Mouse (Mus musculus) CD4-positive, CD25-positive, alpha-beta regulatory T cell, adult 4 months (primary cell): Measurements from ENCODE around the gene Tmem50b. TPM values are rescaled to one million over a fixed set of nuclear protein-coding genes. Genes with fewer than 3 reads are reported as not detected.
"Not testable (repeated sequence)": the region's sequence is repeated elsewhere in the genome, so short reads cannot be mapped to it uniquely, and the experiment has no call there.

Source experiments
- ATAC-seq: one replicate; pipeline ENCODE4 v1.8.0; 2017
- polyA plus RNA-seq, 2 experiments: library from polyadenylated mRNA; unstranded; fragments of 100-300 nt; shearing (Covaris generic); gene quantifications; one replicate each; pipeline ENCODE4 v1.2.1; 2017

The Tmem50b gene
- polyA plus RNA-seq, 2 experiments from 2014 or later = 27.7 to 38.4 TPM

DNA sequence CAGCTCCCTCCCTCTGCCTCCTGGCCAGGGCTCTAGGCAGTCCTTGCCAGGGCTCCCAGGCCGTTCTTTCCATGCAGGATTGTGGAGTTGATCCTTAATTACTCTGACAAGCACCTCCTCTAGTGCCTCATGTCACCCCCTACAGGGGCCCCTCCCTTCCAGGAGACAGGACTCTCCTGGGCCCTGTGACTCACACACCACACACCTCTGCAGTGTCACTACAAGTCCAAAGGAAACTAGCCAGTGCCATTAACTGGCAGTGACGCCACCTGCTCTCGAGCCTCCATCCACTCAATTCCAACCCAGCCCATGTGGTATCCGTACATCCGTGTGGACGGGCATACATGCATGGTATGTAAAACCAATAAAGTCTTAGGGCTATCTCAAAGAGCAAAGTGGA is 62.7 kb downstream of the Tmem50b start:
- ATAC-seq = no peak

DNA sequence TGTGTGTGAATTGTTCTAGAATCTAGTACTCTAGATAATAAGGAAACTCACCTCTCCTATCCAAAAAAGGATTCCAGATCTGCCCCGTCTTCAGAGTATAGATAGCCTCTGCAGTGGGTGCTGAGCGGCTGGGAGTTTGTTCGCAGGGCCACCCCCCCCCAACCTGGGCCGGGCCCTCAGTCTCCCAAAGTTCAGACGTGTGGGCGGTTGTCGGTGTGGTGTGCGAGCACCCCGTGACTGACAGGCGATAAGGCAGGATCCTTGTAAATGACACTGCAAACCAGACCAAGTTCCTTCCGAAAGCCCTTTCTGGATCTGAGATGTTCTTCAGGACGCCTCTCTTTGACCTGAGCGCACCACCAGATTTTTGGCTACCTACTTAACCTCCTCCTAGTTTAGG is 63.1 kb downstream of the Tmem50b start:
- peak; percentile 10 for ATAC-seq

DNA sequence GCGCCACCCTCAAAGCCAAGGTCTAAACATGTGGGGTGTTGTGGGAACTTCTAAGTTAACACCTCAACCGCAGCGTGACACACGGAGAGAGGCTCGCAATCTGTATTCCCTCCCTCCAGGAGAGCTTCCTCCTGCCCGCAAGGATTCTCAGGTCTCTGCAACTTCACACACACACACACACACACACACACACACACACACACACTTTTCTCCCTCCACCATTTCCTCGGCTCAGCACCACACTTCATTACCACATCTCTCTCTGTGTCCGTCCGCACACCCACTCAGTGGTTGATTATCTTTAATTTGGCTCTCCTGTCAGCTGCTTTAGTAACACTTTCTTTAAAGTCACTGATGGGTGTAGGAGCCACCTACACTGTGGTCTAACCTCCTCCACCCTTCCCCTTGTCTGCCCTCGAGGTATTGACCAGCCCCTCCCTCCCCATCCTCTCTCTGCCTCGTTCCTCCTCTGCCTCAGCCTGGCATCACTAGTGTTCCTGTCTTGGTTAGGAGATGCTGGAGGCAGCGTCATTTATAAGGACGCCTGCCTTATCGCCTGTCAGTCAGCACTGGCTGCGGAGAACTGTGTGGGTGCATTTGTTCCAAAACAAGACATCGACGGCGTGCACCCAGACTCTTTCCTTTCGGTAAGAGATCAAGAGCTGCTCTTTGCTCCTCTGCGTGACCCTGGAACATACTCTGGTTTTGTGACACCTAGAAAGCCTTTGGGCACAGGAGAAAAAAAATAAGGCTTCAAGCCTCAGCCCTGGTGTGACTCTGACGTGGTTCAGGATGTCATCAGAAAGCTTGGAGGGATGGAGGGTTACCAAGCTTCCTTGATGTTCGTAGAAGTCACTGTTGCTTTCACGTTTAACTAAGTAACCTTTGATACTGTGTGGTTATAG is 64.3 kb downstream of the Tmem50b start:
- ATAC-seq = peak; percentile 80

DNA sequence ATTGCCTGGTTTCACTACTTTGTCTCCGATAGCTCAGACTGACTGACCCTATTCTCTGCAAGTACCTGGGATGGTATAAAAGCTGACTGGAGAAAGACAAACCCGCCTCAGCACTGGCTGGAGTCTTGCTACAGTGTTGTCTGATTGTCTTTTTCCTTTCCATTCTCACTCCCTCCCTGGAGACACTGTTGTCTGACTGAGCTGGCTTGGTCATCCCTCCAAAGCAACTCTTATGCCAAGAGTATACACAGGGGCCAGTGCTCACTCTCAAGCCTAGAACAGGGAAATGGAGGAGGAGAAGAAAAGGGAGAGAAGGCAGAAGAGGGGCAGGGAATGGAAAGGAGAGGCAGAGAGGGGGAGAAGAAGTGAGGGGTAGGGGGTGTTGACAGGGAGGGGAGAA is 65.2 kb downstream of the Tmem50b start:
- no peak for ATAC-seq

DNA sequence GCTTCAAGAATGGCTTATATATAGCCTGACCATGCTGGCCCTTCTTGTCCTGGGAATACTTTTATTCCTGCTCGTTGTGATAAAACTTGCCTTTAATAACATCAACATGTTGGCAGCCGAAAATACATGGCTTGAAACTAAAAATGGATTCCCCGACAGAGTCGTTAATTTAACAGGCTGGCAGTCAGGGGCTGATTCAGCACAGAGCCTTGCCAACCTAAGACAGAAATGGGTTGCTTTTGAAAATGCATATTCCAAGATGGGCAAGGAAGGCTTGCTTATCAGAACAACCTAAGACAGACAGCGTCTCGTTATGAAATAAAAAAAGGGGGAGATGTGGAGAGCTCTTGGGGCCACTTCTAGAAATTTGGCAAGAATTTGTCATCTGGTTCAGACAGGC is 65.7 kb downstream of the Tmem50b start:
- no peak for ATAC-seq

DNA sequence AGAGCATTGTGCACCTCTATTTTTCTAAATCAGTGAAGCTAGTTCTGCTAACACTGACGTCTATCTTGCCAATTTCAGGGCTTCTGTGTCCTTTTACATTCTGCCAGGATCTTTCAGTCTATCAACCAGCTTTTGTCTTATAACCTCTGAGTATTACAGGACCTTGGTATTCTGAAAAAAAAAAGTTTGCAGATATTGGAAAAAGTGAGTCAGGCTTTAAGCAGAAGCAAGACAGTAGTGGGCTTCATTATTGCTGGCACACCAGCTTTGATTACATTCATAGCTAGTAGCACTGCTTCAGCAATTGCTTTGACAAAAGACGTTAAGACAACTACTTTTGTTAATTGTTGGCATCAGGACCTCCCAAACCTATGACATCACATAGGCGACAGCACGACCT is 66.8 kb downstream of the Tmem50b start:
- not testable (repeated sequence) for ATAC-seq

DNA sequence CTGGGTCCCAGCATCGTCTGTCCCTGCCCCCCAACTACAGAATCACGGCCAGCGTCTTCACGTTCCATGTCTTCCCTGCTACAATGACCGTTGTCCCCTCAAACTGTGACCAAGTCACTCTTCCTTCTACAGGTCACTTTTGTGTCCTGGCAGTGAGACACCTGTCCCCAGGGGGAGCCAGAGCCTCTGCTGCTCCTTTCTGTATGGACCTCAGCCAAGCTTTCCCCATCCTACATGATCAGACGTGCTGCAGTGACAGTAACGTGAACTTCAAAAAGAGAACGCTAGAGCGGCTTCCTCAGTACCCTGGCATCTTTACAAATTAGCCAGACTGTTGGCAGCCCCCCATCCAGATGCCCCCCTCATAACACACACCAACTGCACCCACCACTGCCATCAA is 69.0 kb downstream of the Tmem50b start:
- no peak for ATAC-seq

DNA sequence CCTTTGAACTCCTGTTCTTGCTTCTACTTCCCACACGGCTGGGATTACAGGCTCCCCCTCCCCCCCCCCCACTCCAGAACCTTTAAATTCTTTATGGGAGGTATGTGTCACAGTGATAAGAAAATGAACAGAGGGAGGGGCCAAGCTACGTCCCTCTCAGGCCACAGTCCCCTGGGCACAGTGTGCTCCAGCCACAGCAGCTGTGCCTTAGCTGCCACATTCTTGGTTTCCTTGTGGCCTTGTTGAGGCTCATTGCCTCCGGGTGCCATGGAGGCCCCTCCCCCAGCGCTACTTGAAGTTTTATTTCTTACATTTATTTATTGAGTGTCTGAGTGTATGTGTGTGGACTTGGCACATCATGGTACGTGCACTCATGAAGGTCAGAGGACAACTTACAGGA is 70.1 kb downstream of the Tmem50b start:
- no peak for ATAC-seq

DNA sequence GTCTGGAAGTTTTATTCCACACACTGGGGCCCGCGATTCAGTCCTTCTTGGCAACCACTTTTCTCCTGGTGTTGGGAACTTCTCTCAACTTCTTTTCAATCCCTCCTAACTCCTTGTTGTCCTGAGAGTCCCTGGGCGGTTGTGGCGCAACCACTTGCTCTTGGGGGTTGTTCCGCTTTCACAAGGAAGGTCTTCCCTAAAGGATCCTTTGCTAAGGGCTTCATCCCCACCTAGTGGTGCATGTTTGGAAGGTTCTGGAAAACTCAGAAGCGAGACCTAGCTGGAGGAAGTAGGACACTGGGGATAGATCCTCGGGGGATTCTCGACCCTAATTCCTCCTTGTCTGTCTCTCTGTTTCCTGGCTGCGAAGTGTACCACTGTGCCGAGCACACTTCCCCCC is 70.5 kb downstream of the Tmem50b start:
- ATAC-seq = no peak

DNA sequence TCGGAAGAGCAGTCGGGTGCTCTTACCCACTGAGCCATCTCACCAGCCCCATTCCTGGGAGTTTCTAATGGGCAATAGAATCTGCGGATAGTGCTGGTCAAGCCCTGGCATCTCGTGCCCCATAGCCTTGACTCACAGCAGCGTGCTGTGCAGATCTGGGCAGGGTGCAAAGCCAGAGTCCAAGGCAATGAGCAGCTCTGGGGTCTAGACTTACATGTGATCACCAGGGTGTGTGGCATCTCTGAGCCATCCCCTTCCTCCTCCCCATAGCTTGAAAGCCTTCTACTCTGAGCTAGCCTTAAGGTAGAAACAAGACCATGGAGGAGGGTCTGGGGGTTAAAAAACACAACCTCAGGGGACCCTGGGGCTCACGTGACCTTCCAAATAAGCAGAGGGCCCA is 71.3 kb downstream of the Tmem50b start:
- ATAC-seq = no peak

Other genes with a start within 250 kb of the Tmem50b start
- 10 to 100 TPM; 45.8 to 48.2 TPM for gene Ifnar2, start 225.0 kb downstream of the Tmem50b start, polyA plus RNA-seq
- gene Gm21970, start 206.1 kb downstream of the Tmem50b start, polyA plus RNA-seq = not detected
- 100 to 1,000 TPM; 131 to 143 TPM for gene Il10rb, start 191.6 kb downstream of the Tmem50b start, polyA plus RNA-seq
- gene Ifnar1, start 112.6 kb downstream of the Tmem50b start, polyA plus RNA-seq = 100 to 1,000 TPM in 1 of 2 experiments, 10 to 100 TPM in 1; 86.0 to 120 TPM
- 10 to 100 TPM; 29.9 to 35.3 TPM for gene Ifngr2, start 50.7 kb downstream of the Tmem50b start, polyA plus RNA-seq
- gene Dnajc28, start 21.2 kb upstream of the Tmem50b start, polyA plus RNA-seq = 1 to 10 TPM; 1.6 to 2.9 TPM
- 10 to 100 TPM; 60.1 to 96.6 TPM for gene Gart, start 49.2 kb upstream of the Tmem50b start, polyA plus RNA-seq
- gene Son, start 49.7 kb upstream of the Tmem50b start, polyA plus RNA-seq = 100 to 1,000 TPM; 153 to 230 TPM
- gene Donson, start 91.0 kb upstream of the Tmem50b start, polyA plus RNA-seq = 10 to 100 TPM; 13.4 to 31.8 TPM
- 10 to 100 TPM; 65.7 to 82.1 TPM for gene Cryzl1, start 131.2 kb upstream of the Tmem50b start, polyA plus RNA-seq
- gene Itsn1, start 131.5 kb upstream of the Tmem50b start, polyA plus RNA-seq = 1 to 10 TPM; 2.1 to 2.4 TPM